Mouse (Mus musculus) skeletal muscle tissue, adult 2 months (tissue): Measurements from ENCODE around the gene Arhgef9.
A peak's percentile ranks its signal among the peaks of the same experiment; 100 is the strongest.

Experiments
- DNase-seq: peaks from one replicate; pipeline ENCODE4 v3.0.0-alpha.2; 2012; ENCODE audit warnings: low read depth, low spot score

The Arhgef9 gene

GRCm38 (mm10) chrX:95196104-95196919 is at the start of gene Arhgef9:
TSS of gene Arhgef9 (minus strand) at chrX:95196856.
- DNase-seq, result no peak

- no peak for DNase-seq
Measured at GRCm38 (mm10) chrX:95238896-95239295, 42.2 kb upstream of the Arhgef9 start.

DNA sequence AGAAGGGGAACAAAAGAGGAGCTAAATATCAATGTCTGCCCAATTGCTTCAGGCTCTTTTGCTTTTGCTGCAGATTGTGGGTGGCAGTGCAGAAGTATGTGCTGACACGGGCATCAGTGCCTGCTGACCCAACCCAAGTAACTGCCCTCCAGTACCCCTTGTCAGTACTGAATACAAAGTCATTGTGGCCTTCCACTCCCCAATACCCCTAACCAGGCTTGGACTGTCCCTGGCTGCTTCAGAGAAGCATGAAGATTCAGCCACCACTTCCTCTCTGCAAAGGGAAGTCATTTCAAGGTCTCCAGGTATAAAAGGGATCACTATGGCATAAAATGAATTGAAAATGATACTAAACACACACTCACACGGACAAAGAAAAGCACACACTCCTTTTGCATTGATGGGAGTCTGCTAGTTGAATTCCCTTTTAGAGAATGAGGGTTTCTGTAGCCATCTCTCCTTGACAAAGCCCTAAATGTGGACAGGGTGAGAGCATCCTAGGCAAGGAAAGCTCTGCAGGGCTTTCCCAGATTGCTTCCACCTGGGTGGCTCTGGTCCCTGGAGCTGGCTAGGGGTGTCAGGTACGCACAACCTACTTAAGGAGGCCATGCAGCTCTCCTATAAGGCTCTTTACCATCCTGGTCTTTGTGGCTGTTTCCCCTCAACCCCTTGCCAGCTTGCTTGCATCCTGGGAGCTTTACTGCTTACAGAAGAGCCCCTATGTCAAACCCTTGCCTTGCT is 1.1 kb downstream of the Arhgef9 start:
- DNase-seq, result no peak

DNA sequence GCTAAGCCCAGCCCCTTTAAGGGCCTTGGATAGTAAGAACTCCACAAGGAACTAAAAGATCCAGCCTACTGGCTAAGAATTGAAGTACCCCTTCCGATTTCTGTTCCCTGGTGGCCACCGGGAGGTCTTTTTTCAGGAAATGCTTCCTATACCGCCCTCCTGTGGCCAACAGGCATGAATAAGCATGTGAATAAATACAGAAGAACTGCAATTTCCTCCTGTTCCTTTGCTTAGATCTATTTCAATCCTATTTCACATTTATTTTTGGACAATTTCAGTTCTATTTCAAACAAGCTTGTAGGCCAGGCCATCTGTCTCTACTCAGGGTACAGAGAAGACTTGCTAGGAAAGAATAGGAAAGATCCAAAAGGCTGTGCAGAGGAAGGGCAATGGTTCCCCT is 20.7 kb downstream of the Arhgef9 start:
- peak; percentile 19 for DNase-seq

DNA sequence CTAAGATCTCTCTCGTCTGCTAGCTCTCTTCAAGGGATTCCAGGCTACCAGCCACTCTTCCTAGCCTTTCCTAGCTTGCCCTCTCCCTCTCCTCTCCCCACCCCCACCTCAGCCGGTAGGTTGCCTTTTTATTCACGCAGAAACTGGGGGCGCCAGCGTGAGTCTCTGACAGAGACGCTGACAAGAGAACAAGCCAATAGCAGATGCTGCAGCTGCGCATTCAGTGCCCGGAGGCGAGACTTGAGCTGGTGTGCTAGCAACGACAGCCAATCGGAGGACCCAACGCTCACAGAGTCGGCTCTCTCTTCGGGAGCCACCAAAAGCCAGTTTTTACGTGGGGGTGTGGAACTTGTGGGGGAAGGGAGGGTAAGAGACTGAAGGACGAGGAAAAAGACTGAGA is 30.3 kb downstream of the Arhgef9 start:
- DNase-seq, result peak; percentile 92

DNA sequence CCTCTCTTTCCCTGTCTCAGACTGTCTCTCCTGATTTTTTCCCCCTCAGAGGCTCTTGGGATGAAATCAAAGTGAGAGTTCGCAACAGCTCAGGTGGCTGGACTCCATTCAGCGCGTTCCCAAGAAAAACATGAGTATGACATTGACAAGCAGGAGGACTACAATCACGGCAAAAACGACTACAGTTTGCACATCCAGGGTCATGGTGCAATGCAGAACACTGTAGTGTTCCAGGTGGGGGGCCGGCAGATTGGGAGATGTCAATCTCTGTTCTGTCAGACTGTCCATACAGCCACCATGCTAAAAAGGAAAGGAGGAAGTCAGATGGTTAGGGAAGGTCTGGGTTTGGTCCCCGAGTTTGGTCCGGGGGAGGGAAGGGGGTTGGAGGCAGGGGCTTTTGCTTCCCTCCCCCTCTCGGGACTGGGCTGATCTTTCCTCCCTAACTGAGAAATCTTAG is 31.0 kb downstream of the Arhgef9 start:
- no peak for DNase-seq

DNA sequence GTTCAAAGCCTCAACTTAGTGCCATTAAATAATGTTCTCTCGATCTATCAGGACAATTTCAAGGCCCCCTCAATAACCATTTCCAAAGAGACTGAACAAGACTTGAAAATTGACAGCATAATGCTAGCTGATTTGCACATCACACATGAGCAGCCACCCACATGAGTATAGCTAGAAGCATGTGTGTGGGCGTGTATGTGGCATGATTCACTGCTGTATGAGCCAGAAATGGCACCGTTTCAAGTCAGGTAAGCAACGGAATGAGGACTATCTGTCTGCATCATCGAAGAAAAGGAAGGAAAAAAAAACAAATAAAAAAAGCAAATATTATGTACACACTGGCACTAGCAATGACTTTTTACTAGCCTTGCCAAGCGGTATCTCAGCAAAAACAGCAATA is 32.5 kb downstream of the Arhgef9 start:
- no peak for DNase-seq

GRCm38 (mm10) chrX:95163452-95163851 is 33.2 kb downstream of the Arhgef9 start:
- DNase-seq, result no peak

DNA sequence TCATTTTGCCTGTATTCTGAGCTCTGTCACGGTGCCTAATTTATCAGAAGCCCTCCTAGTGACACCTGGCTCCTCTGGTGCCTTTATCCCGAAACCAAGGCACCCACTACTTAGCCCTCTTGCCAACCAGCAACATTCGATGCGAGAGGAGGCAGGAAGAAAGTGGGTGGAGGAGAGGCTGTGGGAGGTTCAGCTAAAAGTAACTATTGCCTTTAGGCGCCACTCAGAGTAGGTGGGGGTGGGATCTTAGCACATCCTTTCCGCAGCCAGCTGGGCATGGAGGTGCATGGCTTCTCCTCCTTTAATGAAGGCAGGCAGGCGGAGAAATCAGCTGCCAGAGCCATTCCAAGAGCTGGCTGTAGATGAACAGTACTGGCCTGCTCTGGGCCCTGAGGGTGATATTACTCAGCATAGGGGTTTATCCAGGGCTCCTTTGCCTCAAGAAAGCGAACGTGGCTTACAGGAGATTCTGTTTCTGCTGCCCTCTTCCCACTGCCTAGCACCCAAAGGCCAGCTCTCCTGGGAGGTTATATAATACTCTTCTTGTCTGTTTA is 39.7 kb downstream of the Arhgef9 start:
- no peak for DNase-seq

DNA sequence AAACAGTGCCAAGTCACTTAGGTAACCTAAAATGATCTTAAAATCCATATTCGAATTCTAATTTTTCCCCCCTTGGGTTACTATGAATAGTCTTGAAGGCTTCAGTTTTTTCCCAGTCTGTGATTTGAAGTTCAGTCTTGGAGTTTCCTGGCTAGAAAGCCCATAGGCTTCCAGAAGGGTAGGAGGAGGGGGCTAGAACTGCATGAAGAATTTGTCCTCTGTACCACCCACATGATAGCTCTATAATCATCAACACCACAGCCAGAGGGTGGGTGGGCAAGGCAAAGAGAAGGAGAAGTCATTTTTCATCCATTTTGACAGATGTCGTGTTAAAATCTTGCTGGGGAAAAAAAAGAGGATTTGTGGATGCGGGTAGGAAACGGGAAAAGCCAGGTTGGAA is 58.0 kb downstream of the Arhgef9 start:
- no peak for DNase-seq

- DNase-seq, result no peak
Measured at GRCm38 (mm10) chrX:95133502-95133901, 63.2 kb downstream of the Arhgef9 start.

GRCm38 (mm10) chrX:95132996-95133395 is 63.7 kb downstream of the Arhgef9 start:
- DNase-seq, result no peak

DNA sequence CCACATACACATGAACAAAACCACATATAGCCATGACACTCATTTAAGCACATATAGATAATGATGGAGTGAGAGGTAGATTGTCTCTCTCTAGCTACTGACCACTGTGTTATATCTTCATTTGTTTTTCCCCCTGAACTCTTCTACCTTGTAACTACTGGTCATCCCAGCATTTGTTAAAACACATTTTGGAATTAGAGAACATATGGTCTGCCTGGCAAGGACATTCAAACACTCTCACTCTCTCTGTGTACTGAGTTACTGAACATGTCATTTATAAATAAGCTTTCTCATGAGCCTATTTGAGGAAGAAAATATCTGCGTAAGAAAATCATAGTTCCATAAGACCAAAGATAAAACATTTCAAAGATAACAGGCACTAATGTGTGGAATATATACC is 64.9 kb downstream of the Arhgef9 start:
- no peak for DNase-seq

- no peak for DNase-seq
Measured at GRCm38 (mm10) chrX:95123462-95123861, 73.2 kb downstream of the Arhgef9 start.

GRCm38 (mm10) chrX:95104361-95104760 is 92.3 kb downstream of the Arhgef9 start:
- DNase-seq, result no peak

GRCm38 (mm10) chrX:95087674-95088073 is 109.0 kb downstream of the Arhgef9 start:
- no peak for DNase-seq

DNA sequence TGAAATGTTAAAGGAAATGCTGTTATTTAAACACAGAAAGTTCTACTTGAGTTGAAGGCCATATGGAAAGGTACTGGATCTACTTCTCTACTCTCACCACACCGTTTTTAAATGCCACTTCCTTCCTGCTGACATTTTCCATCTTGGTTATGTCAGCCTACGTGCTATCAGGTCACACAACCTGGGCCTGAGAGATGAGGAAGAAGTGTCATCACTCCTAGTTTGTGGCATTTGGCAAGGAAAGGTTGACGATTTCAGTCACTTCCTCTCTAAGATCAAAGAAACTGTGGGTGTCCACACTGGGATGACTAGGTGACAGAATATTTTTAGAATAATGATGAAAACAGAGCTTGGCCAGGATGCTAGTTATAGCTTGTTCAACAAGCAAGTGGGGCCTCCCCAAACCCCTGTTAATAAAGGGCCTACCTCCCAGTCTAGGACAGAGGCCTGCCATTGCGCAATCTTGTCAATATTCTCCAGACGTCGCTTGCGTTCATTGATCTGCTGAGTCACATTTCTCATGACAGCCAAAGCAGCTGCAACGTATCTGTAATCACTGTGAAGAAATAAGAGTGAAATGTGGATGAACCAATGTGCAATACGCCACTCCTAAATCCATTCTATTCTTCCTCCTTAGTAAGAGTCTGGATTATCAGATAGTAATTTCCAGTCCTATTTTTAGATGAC is 119.5 kb downstream of the Arhgef9 start:
- no peak for DNase-seq

DNA sequence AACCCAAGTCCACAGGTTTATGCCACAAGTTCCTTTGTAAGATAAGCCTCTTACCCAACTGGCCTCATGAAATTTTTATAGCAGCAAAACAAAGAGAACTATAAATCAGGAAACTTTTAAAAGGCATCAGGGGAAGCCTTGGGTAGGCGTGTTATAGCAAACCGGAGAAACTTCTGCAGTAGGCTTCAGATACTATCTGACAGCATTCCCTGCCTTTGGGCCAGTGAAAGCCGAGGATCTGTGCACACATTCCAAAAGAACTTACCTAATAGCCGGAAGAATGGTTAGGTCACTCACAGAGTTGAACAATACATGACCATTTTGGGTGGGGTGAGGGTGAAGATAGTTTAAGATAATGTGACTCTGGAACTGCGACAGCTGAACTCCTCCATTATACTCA is 168.7 kb downstream of the Arhgef9 start:
- DNase-seq, result peak; percentile 1

DNA sequence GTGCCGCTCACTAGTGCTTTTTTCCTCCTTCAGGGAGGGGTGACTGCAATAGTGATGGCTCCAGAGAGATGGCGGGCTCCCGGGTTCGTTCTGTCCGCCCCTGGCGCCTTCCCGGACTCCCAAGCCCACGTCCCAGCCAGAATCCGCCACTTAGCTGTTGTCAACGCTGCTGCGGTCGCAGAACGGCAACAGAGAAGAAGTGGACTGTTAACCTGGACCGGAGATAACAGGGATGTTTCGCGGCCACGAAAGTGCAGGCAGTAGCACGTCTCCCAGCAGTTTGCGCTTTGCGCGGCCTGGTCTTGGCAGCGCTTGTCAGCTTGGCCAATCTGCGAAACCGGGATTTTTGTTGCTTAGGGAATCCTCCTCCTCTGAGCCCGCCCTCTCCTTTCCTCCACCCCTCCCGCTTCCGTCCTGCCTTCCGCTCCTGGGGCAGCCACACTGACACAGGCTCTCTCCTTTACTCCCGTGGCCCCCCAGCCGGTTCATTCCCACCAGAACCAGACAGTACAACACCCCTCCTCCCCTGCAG is 170.2 kb downstream of the Arhgef9 start, which contains the start of gene Spin4:
Gene Spin4 (minus strand): TSS at position 322 of the 532 bp plus-strand sequence.
- DNase-seq, result peak; percentile 56

- DNase-seq, result no peak
Measured at GRCm38 (mm10) chrX:95025779-95026360, 170.8 kb downstream of the Arhgef9 start.

DNA sequence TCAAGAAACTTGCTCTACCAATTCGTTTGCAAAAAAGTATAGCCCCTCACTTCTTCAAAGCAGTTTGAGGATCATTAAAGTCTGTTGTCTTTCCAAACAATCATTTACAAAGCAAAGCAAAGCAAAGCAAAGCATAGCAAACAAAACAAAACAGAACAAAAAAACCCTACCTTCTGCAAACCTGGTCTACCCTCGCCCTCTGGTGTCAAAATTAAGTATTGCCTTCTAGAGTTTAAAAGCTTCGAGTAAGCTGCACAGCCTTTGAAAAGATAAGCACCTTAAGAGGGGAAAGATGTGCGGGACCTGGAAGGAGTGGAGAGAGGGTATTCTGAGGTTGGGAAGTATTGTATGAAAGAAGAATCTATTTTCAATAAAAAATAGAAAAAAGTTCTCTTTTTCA is 184.6 kb downstream of the Arhgef9 start:
- DNase-seq, result no peak
